Mouse (Mus musculus): ENCODE measurements around the gene Atpaf1.

DNA sequence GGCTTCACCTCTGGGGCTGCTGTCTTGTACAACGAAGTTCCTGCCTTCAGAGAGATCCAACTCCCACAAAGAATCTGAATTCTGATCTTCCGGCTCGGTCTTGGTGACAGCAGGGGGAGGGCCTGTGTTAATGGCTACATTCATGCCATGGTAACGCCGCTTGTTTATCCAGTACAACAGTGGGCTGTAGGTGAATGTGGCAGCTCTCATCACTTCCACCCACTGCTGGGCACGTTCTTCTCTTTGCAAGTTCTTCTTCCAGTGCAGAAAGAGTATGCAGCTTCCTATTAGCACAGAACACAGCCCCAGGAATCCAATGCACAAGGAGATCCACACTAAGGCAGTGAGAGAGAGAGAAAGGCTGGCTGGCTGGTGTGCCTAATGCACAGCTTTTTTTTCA, 4.3 kb upstream of the Atpaf1 start:
- TF ChIP-seq CTCF (IDR thresholded peaks at IDR 0.05; ENCODE audit: low read depth) (no peak), EP300 (IDR thresholded peaks at IDR 0.05; ENCODE audit: low read depth) (no peak)
